Mouse (Mus musculus): ENCODE results near the gene Prr14l.
"Not testable (repeated sequence)": the region's sequence is repeated elsewhere in the genome, so short reads cannot be mapped to it uniquely, and the experiment has no call there.

The Prr14l gene

GRCm38 (mm10) chr5:32853731-32854507, at the start of gene Prr14l:
Gene Prr14l (minus strand): TSS chr5:32854256.
- peak; percentile 99 for DNase-seq (ENCODE audit: low read depth, low spot score)

GRCm38 (mm10) chr5:32886739-32887138, 32.7 kb upstream of the Prr14l start:
- no peak for DNase-seq (ENCODE audit: low read depth, low spot score)

- DNase-seq (ENCODE audit: low read depth, low spot score), result no peak
Observed at GRCm38 (mm10) chr5:32872346-32872745, 18.3 kb upstream of the Prr14l start.

GRCm38 (mm10) chr5:32869389-32870024, 15.5 kb upstream of the Prr14l start:
- DNase-seq (ENCODE audit: low read depth, low spot score), result no peak

GRCm38 (mm10) chr5:32863253-32864228, 9.5 kb upstream of the Prr14l start, which contains the start of gene Depdc5:
Gene Depdc5 (plus strand): TSS chr5:32863701.
- peak; percentile 99 for DNase-seq (ENCODE audit: low read depth, low spot score)

GRCm38 (mm10) chr5:32862469-32863132, 8.5 kb upstream of the Prr14l start:
- DNase-seq (ENCODE audit: low read depth, low spot score), result no peak

- no peak for DNase-seq (ENCODE audit: low read depth, low spot score)
Observed at GRCm38 (mm10) chr5:32861082-32861481, 7.0 kb upstream of the Prr14l start.

GRCm38 (mm10) chr5:32857781-32858220, 3.7 kb upstream of the Prr14l start:
- DNase-seq (ENCODE audit: low read depth, low spot score), result peak; percentile 10

- not testable (repeated sequence) for DNase-seq (ENCODE audit: low read depth, low spot score)
Observed at GRCm38 (mm10) chr5:32855274-32855673, 1.2 kb upstream of the Prr14l start.

GRCm38 (mm10) chr5:32854818-32855217, 762 bp upstream of the Prr14l start:
- peak; percentile 6 for DNase-seq (ENCODE audit: low read depth, low spot score)

GRCm38 (mm10) chr5:32852026-32852425, 2.0 kb downstream of the Prr14l start:
- peak; percentile 9 for DNase-seq (ENCODE audit: low read depth, low spot score)

GRCm38 (mm10) chr5:32849580-32849979, 4.5 kb downstream of the Prr14l start:
- not testable (repeated sequence) for DNase-seq (ENCODE audit: low read depth, low spot score)

- no peak for DNase-seq (ENCODE audit: low read depth, low spot score)
Observed at GRCm38 (mm10) chr5:32849178-32849577, 4.9 kb downstream of the Prr14l start.

- DNase-seq (ENCODE audit: low read depth, low spot score), result no peak
Observed at GRCm38 (mm10) chr5:32840029-32840428, 14.0 kb downstream of the Prr14l start.

- no peak for DNase-seq (ENCODE audit: low read depth, low spot score)
Observed at GRCm38 (mm10) chr5:32836976-32837375, 17.1 kb downstream of the Prr14l start.

GRCm38 (mm10) chr5:32834497-32834896, 19.6 kb downstream of the Prr14l start:
- DNase-seq (ENCODE audit: low read depth, low spot score), result no peak

GRCm38 (mm10) chr5:32830054-32830453, 24.0 kb downstream of the Prr14l start:
- DNase-seq (ENCODE audit: low read depth, low spot score), result no peak

- not testable (repeated sequence) for DNase-seq (ENCODE audit: low read depth, low spot score)
Observed at GRCm38 (mm10) chr5:32828766-32829165, 25.3 kb downstream of the Prr14l start.

GRCm38 (mm10) chr5:32827009-32827408, 27.0 kb downstream of the Prr14l start, which contains the start of gene Gm20671:
Gene Gm20671 (minus strand): TSS chr5:32827109.
- DNase-seq (ENCODE audit: low read depth, low spot score), result no peak

- no peak for DNase-seq (ENCODE audit: low read depth, low spot score)
Observed at GRCm38 (mm10) chr5:32820471-32820870, 33.6 kb downstream of the Prr14l start.

- no peak for DNase-seq (ENCODE audit: low read depth, low spot score)
Observed at GRCm38 (mm10) chr5:32815396-32815795, 38.7 kb downstream of the Prr14l start.
